14 mouse cellular contexts compared by ENCODE assay signal in genomic region chr7:112454380-112454779, GRCm38 (mm10). TPM values are rescaled to one million over a fixed set of nuclear protein-coding genes. Genes with fewer than 3 reads are reported as not detected.
DNase-seq lines count a peak whose midpoint lies in the region; ATAC-seq and TF ChIP-seq lines count a peak whose summit lies in the region.
"Had no signal": no experiment of that assay in that cellular context is flagged by ENCODE, and none has a peak within 500 bp of the region (broad histone marks: within the 10 kb centered on the region; RNA-seq: fewer than 3 reads in every experiment).

No protein-coding gene starts in this region.

- 69% methylated on average over 6 of the region's 6 CpGs for WGBS in kidney, embryonic 16.5 days
- WGBS in embryonic facial prominence, embryonic 12.5 days, result 66% methylated on average over 6 of the region's 6 CpGs
- 58% methylated on average over 6 of the region's 6 CpGs for WGBS in liver, embryonic 12.5 days (ENCODE audit: insufficient replicate concordance)

- intact Hi-C loops in gastrocnemius, adult 2 months (cut with DNase I), result no loop called here
- intact Hi-C loops in gastrocnemius, postnatal 14 days (cut with DNase I; ENCODE audit: low total_unique reads), result no loop called here

- no peak for DNase-seq in gastrocnemius, adult 2 months
- DNase-seq in gastrocnemius, postnatal 14 days, result no peak
- DNase-seq in kidney, adult 9 months, result no peak
- no peak for DNase-seq in embryo, embryonic 10 days (ENCODE audit: low spot score)
- no peak for DNase-seq in retina, postnatal 1 day
- DNase-seq: layer of hippocampus, adult 9-11 months; spleen, adult 18-20 months; thymus, postnatal 25 days had no signal

- H3K4me2 ChIP-seq in kidney, embryonic 16.5 days (replicated peaks; ENCODE audit: low read depth, low read length), result no peak overlapping the region
- no peak overlapping the region for H3K4me2 ChIP-seq in embryonic facial prominence, embryonic 12.5 days (replicated peaks)
- no peak overlapping the region for H3K4me2 ChIP-seq in liver, embryonic 12.5 days

- no peak for ATAC-seq in kidney, embryonic 16.5 days (ENCODE audit: low FRiP score, low TSS enrichment)
- ATAC-seq in embryonic facial prominence, embryonic 12.5 days (ENCODE audit: insufficient number of reproducible peaks, insufficient read depth, low FRiP score, low TSS enrichment), result no peak
- no peak for ATAC-seq in liver, embryonic 12.5 days
- ATAC-seq: hindbrain, embryonic 16.5 days had no signal

- no peak overlapping the region for H3K9ac ChIP-seq in kidney, embryonic 16.5 days (replicated peaks; ENCODE audit: low read length)
- no peak overlapping the region for H3K9ac ChIP-seq in embryonic facial prominence, embryonic 12.5 days
- no peak overlapping the region for H3K9ac ChIP-seq in liver, embryonic 12.5 days
- H3K9ac ChIP-seq: liver, embryonic 14.5 days had no signal

- H3K36me3 ChIP-seq in kidney, embryonic 16.5 days (ENCODE audit: insufficient read depth, low read length), result no peaks in the 10 kb centered on the region
- H3K36me3 ChIP-seq in embryonic facial prominence, embryonic 12.5 days, result no peaks in the 10 kb centered on the region
- H3K36me3 ChIP-seq in liver, embryonic 12.5 days, result no peaks in the 10 kb centered on the region

- no peaks in the 10 kb centered on the region for H3K9me3 ChIP-seq in kidney, embryonic 16.5 days (ENCODE audit: low read length)
- H3K9me3 ChIP-seq in embryonic facial prominence, embryonic 12.5 days, result no peaks in the 10 kb centered on the region
- no peaks in the 10 kb centered on the region for H3K9me3 ChIP-seq in liver, embryonic 12.5 days (replicated peaks)

- TF ChIP-seq CTCF in gastrocnemius, adult 2 months (IDR thresholded peaks at IDR 0.05), result no peak

- H3K27me3 ChIP-seq in kidney, embryonic 16.5 days (ENCODE audit: insufficient read depth, low read length), result no peaks in the 10 kb centered on the region
- no peaks in the 10 kb centered on the region for H3K27me3 ChIP-seq in embryonic facial prominence, embryonic 12.5 days
- H3K27me3 ChIP-seq in liver, embryonic 12.5 days (replicated peaks), result no peaks in the 10 kb centered on the region

- peak overlapping the region; percentile 66 for H3K27ac ChIP-seq in gastrocnemius, adult 2 months
- peak overlapping the region; percentile 71 for H3K27ac ChIP-seq in kidney, embryonic 16.5 days (ENCODE audit: low read length)
- peak overlapping the region; percentile 69 for H3K27ac ChIP-seq in embryonic facial prominence, embryonic 12.5 days
- peak overlapping the region; percentile 61 for H3K27ac ChIP-seq in liver, embryonic 12.5 days
- H3K27ac ChIP-seq: liver, embryonic 14.5 days had no signal

- H3K4me3 ChIP-seq in gastrocnemius, adult 2 months, result no peak overlapping the region
- H3K4me3 ChIP-seq in kidney, embryonic 16.5 days (ENCODE audit: low read length), result no peak overlapping the region
- H3K4me3 ChIP-seq in embryonic facial prominence, embryonic 12.5 days, result no peak overlapping the region
- no peak overlapping the region for H3K4me3 ChIP-seq in liver, embryonic 12.5 days

- H3K4me1 ChIP-seq in kidney, embryonic 16.5 days (ENCODE audit: insufficient read depth, low read length), result peaks cover 50% of the 10 kb centered on the region
- peaks cover 29% of the 10 kb centered on the region for H3K4me1 ChIP-seq in embryonic facial prominence, embryonic 12.5 days
- no peaks in the 10 kb centered on the region for H3K4me1 ChIP-seq in liver, embryonic 12.5 days

RNA-seq across cellular contexts. Expression of gene Parva, which starts 27.1 kb away (rescaled TPM):
- 10 to 100 TPM; 10.9 to 17.0 TPM for total RNA-seq in gastrocnemius, adult 2 months (2021)
- total RNA-seq in gastrocnemius, postnatal 14 days (2021), result 10 to 100 TPM; 36.1 to 41.5 TPM
- 120 and 126 TPM in 2 replicates for polyA plus RNA-seq in kidney, embryonic 16.5 days (2015; fragmentation: Nextera tagmentation; extraction: Ambion mirVana)
- polyA plus RNA-seq in embryonic facial prominence, embryonic 12.5 days (2016; fragmentation: Nextera tagmentation; extraction: Ambion mirVana), result 98.4 and 112 TPM in 2 replicates
- 13.2 and 13.6 TPM in 2 replicates for polyA plus RNA-seq in liver, embryonic 12.5 days (2016; fragmentation: Nextera tagmentation; extraction: Ambion mirVana)
- total RNA-seq: common myeloid progenitor, adult 5-6 weeks had no signal
